Mouse (Mus musculus): Measurements from ENCODE around the gene Hand2. TPM values are rescaled to one million over a fixed set of nuclear protein-coding genes. Genes with fewer than 3 reads are reported as not detected.

Gene Hand2
- total RNA-seq (2023): not detected

GRCm38 (mm10) chr8:57320851-57321743 is at the start of gene Hand2:
Gene Hand2 (plus strand): TSS chr8:57320983.

Other genes with a start within 250 kb of the Hand2 start
- gene Scrg1, start 134.9 kb downstream of the Hand2 start, total RNA-seq (2023): not detected
- 7.1 TPM for gene Sap30, start 166.9 kb downstream of the Hand2 start, total RNA-seq (2023)
- gene Hmgb2, start 190.9 kb downstream of the Hand2 start, total RNA-seq (2023): 186 TPM

Data from CD8-positive naive resting alpha-beta T cell, adult 57 days (primary cell).